Mouse (Mus musculus) heart, postnatal 14 days (tissue): ENCODE data around the gene Tmem63a. TPM values are rescaled to one million over a fixed set of nuclear protein-coding genes. Genes with fewer than 3 reads are reported as not detected.
"Not testable (repeated sequence)": the region's sequence is repeated elsewhere in the genome, so short reads cannot be mapped to it uniquely, and the experiment has no call there.

Experiments
- DNase-seq, 2 experiments: peaks; one replicate each; pipeline ENCODE4 v3.0.0; 2021 to 2022
- intact Hi-C: fragments of 180-260 bp; cut with DNase I; formaldehyde crosslinking; loops from one replicate; pipeline ENCODE4 v1.15.1; 2025
- long read RNA-seq, 2 experiments: library from polyadenylated mRNA; stranded (forward); transcript quantifications; one replicate each; pipeline ENCODE4 v2.0.0; 2021
- total RNA-seq, 2 experiments: library from RNA; stranded (reverse); gene quantifications; 2 replicates each; pipeline ENCODE4 v1.2.3; 2021

The Tmem63a gene
- 10 to 100 TPM; 14.9 to 15.3 TPM for total RNA-seq
- long read RNA-seq, experiment 1, transcript Tmem63a-201 (23 exons, 3,306 nt) = major isoform, 11 of 12 reads
- long read RNA-seq, experiment 1, partial matches to known transcripts = 1 of 12 reads
- long read RNA-seq, experiment 1, other reads (novel, unspliced or antisense) = 0 of 12 reads
- long read RNA-seq, experiment 2, transcript Tmem63a-201 (23 exons, 3,306 nt) = major isoform, 6 of 12 reads
- long read RNA-seq, experiment 2, partial matches to known transcripts = 3 of 12 reads
- long read RNA-seq, experiment 2, other reads (novel, unspliced or antisense) = 3 of 12 reads

DNA sequence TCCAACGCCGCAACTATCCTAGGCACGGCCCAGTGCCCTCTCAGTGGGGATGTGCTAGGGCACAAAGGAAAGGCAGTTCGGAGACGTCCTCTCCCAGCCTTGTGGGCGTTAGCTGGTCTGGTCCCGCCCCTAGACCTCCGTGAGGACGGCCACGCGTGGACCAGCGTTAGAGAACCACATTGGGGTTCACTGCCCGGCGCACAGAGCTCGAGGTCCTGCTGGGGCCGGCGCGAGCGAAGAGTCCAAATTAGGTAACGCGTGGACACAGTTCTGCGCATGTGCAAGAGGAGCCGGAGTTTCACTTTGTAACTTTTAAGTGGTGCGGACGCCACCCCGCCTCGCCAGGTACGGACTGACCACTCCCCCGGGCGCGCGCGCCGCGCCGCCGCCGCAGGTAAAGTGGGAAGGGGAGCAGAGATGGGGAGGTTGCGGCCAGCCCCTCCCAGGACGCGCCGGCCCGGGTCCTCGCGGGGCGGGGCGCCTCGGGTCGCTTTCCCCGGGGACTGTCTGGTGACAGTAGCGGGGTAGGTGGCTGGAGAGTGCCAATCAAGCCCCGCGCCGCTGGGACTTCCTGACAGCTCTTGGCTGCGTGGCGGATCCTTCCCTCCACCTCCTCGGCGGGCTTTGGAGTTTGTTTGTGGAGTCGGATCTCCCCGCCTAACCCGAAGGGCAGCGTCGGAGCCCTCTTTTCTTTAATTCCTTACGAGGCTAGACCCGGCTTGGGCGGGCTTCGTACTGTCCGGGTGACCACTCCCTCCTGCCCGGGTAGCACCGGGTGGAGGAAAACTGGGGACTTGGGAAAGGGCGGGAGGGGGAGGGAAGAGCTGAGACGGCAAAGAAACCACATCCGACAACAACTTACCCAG is at the start of gene Tmem63a:
Gene Tmem63a (plus strand): TSS at position 179 of the 866 bp plus-strand sequence.
- intact Hi-C loops = no loop called here
- peak; percentile 79 for DNase-seq

- DNase-seq = no peak
- intact Hi-C loops = no loop called here
These were observed 49.3 kb upstream of the Tmem63a start, which contains the start of gene Lefty2 for GRCm38 (mm10) chr1:180892808-180893207. Gene Lefty2, plus strand, starts transcription at chr1:180893108.

GRCm38 (mm10) chr1:180894088-180894987 is 47.8 kb upstream of the Tmem63a start:
- DNase-seq, intact Hi-C loops: not testable (repeated sequence)

DNA sequence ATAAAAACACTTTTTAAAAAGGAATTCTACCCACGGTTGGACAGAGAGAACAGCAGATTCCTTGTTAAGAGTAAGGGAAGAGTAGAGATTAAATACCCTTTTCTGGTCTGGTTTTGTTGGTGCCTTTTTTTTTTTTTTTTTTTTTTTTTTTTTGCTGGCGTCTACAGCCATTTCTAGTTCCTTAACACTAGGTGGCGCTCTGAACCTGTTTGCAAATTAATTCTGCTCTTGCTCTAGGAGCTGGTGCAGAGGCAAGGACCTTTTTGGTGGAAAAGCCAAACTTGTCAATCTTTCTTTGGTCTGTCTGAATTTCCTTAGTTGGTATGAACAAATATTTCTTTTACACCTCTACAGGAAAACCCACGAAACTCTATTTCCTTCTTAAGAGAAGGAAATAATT is 41.0 kb upstream of the Tmem63a start:
- DNase-seq = peak in 1 of 2 experiments; percentile 42
- intact Hi-C loops = loop anchor here (1.0 kb wide), 1 partner anchor 73 kb away; no protein-coding TSS in a partner anchor

DNA sequence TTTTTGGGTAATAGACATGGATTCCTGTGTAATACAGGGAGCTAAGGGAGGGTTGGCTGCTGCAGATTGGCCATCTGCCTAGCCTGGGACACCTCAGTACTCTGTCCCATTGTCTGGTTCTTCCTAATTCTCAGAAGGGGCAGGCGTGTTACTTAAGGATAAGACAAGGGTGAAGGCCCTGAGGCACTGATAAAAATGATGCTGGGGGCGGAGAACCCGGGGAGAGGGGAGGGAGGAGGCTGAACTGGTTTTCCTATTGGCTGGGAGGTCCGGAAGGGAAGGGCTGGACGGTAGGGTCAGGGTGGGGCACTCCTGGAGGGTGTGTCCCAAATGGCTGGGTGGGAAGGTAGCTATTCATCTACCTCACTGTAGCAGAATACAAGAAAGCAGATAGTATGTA is 39.2 kb upstream of the Tmem63a start:
- DNase-seq = no peak
- intact Hi-C loops = no loop called here

DNA sequence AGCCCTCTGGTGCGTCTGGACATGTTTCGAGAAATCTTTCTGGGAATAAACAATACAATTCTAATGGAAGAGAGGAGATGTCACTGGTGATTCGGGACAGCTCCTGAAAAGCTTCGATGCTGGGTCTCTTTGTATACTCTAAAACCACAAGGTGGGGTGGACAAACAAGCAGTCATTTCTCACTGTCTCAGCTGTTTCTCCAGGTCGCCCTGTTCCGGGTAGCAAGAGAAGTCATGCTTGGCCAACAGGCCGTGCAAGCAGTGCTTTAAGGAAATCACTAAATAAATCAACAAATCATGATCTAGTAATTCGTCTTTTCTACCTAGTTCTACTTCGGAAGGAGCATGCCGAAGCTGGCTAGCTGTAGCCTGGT is 38.5 kb upstream of the Tmem63a start:
- intact Hi-C loops = loop anchor here (2.0 kb wide), 1 partner anchor 41 kb away; no protein-coding TSS in a partner anchor
- no peak for DNase-seq

- intact Hi-C loops = loop anchor here (2.0 kb wide), 1 partner anchor 41 kb away; no protein-coding TSS in a partner anchor
- DNase-seq = peak; percentile 94
These were observed 37.9 kb upstream of the Tmem63a start, which contains the start of gene Pycr2 for GRCm38 (mm10) chr1:180904039-180904814. Gene Pycr2, plus strand, starts transcription at chr1:180904293.

GRCm38 (mm10) chr1:180904815-180905080 is 37.4 kb upstream of the Tmem63a start:
- DNase-seq = no peak
- intact Hi-C loops = loop anchor here (2.0 kb wide), 1 partner anchor 40 kb away; no protein-coding TSS in a partner anchor

DNA sequence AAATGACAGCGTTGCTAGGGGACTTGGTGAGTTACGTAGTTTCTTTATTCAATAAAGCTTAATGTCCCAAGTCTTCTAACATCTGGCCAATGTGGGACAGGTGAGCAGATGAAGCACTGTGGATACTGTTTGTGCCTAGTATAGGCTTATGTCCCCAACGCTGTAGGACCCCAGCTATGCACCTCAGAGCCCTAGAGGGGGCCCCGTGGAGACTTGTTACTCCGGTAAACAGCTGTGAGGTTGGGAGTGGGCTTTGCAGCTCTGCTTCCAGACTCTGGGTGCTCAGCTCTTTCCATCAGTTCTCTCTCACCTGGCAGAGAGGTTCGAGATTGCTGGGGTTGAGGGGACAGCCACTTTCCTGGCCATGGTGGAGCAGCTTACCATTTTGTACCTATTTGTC is 36.8 kb upstream of the Tmem63a start:
- intact Hi-C loops = loop anchor here (2.0 kb wide), 1 partner anchor 39 kb away; no protein-coding TSS in a partner anchor
- no peak for DNase-seq

GRCm38 (mm10) chr1:180905876-180906275 is 36.3 kb upstream of the Tmem63a start:
- DNase-seq = no peak
- intact Hi-C loops = loop anchor here (2.0 kb wide), 1 partner anchor 39 kb away; no protein-coding TSS in a partner anchor

- intact Hi-C loops = no loop called here
- no peak for DNase-seq
These were observed 35.5 kb upstream of the Tmem63a start for GRCm38 (mm10) chr1:180906461-180907147.

GRCm38 (mm10) chr1:180911138-180911537 is 31.0 kb upstream of the Tmem63a start:
- DNase-seq = no peak
- intact Hi-C loops = no loop called here

DNA sequence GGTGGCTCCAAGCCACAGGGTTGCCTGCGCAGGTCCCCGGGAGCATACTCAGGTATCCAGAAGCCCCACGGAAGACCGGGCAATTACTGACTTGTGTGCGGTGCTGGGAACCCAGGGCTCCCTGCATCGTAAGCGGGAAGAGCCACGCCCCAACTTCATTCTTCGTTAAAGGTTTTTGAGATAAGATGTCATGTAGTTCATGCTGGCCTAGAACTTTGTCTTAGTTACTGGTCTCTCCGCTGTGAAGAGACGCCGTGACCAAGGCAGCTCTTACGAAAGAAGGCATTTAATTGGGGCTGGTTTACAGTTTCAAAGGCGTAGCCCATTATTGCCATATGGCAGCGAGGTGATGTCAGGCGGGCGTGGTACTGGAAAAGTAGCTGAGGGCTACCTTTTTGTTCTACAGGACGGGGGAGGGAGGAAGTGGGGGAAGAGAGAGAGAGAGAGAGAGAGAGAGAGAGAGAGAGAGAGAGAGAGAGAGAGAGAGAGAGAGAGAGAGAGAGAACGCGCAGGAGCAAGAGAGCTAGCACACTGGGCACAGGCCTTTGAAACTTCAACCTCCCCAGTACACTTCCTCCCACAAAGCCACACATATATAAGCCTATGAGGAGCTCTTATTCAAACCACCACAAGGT is 30.4 kb upstream of the Tmem63a start:
- no peak for DNase-seq
- intact Hi-C loops = no loop called here

GRCm38 (mm10) chr1:180912792-180913191 is 29.4 kb upstream of the Tmem63a start:
- intact Hi-C loops = no loop called here

DNA sequence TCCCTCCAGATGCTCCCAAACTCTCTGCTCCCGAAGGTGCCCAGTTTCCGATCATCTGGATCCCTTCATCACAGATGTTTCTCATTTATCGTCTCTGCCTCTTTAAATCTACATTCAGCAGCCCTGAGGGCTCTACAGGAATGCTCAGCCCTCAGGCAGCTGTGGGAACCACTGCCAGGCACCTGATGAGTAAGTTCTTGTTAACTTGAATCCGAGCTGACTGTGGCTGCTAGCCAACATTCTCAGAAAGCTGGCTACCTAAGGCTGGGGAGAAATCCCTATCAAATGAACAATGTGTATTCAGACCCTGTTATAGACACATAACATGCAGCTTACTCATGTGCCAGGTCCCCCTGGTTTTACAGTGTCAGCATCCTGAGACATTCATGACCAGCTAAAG is 28.3 kb upstream of the Tmem63a start:
- intact Hi-C loops = no loop called here
- DNase-seq = no peak

More at GRCm38 (mm10) chr1:180912792-180913191, 29.4 kb upstream of the Tmem63a start:
- DNase-seq = no peak

- intact Hi-C loops = no loop called here
- no peak for DNase-seq
These were observed 25.7 kb upstream of the Tmem63a start for GRCm38 (mm10) chr1:180916425-180916824.

- intact Hi-C loops = no loop called here
- DNase-seq = no peak
These were observed 25.1 kb upstream of the Tmem63a start for GRCm38 (mm10) chr1:180917053-180917452.

GRCm38 (mm10) chr1:180919686-180920085 is 22.5 kb upstream of the Tmem63a start:
- DNase-seq = peak in 1 of 2 experiments; percentile 31
- intact Hi-C loops = no loop called here
